Mouse (Mus musculus) v-Abl transformed pro-B cells (cell line): ENCODE measurements around the gene Tha1.

ENCODE experiments used
- in situ Hi-C, 2 experiments: fragments of 400-800 bp; cut with MboI; formaldehyde crosslinking; loops; one replicate each; pipeline ENCODE4 v1.15.1; 2025; ENCODE audit not compliant: unreplicated experiment in 2 of 2

The Tha1 gene

GRCm38 (mm10) chr11:117830401-117830800 is 42.9 kb downstream of the Tha1 start:
- in situ Hi-C loops = loop anchor here in 1 of 2 experiments (25.0 kb wide), 2 partner anchors 743 to 968 kb away; partner anchors contain the start of genes Mfsd11 and Srsf2

GRCm38 (mm10) chr11:117829671-117830215 is 43.5 kb downstream of the Tha1 start:
- in situ Hi-C loops = loop anchor here in 1 of 2 experiments (25.0 kb wide), 2 partner anchors 742 to 967 kb away; partner anchors contain the start of genes Mfsd11 and Srsf2

- in situ Hi-C loops = loop anchor here in 1 of 2 experiments (25.0 kb wide), 2 partner anchors 742 to 967 kb away; partner anchors contain the start of genes Mfsd11 and Srsf2
Observed at GRCm38 (mm10) chr11:117828888-117829604, 44.2 kb downstream of the Tha1 start.

GRCm38 (mm10) chr11:117828149-117828887 is 45.0 kb downstream of the Tha1 start:
- in situ Hi-C loops = loop anchor here in 1 of 2 experiments (25.0 kb wide), 2 partner anchors 741 to 966 kb away; partner anchors contain the start of genes Mfsd11 and Srsf2

GRCm38 (mm10) chr11:117827386-117827785 is 45.9 kb downstream of the Tha1 start:
- in situ Hi-C loops = loop anchor here in 1 of 2 experiments (25.0 kb wide), 2 partner anchors 740 to 965 kb away; partner anchors contain the start of genes Mfsd11 and Srsf2

- in situ Hi-C loops = loop anchor here in 1 of 2 experiments (25.0 kb wide), 2 partner anchors 740 to 965 kb away; partner anchors contain the start of genes Mfsd11 and Srsf2
Observed at GRCm38 (mm10) chr11:117826916-117827315, 46.4 kb downstream of the Tha1 start.

GRCm38 (mm10) chr11:117826164-117826563 is 47.1 kb downstream of the Tha1 start:
- in situ Hi-C loops = loop anchor here in 1 of 2 experiments (25.0 kb wide), 2 partner anchors 739 to 964 kb away; partner anchors contain the start of genes Mfsd11 and Srsf2

GRCm38 (mm10) chr11:117825333-117826101 is 47.8 kb downstream of the Tha1 start, which contains the start of the genes Afmid and Tk1:
Afmid (plus strand) TSS chr11:117825924.
Tk1 (minus strand) TSS chr11:117826092.
- in situ Hi-C loops = loop anchor here in 1 of 2 experiments (25.0 kb wide), 2 partner anchors 738 to 963 kb away; partner anchors contain the start of genes Mfsd11 and Srsf2

- in situ Hi-C loops = loop anchor here (5.0 kb wide), 5 partner anchors 37 to 442 kb away; no protein-coding TSS in a partner anchor
Observed at GRCm38 (mm10) chr11:117824060-117824969, 49.0 kb downstream of the Tha1 start.

GRCm38 (mm10) chr11:117823411-117823810 is 49.9 kb downstream of the Tha1 start:
- in situ Hi-C loops = loop anchor here (5.0 kb wide), 5 partner anchors 36 to 441 kb away; no protein-coding TSS in a partner anchor

GRCm38 (mm10) chr11:117822728-117823241 is 50.5 kb downstream of the Tha1 start:
- in situ Hi-C loops = loop anchor here (5.0 kb wide), 5 partner anchors 35 to 440 kb away; no protein-coding TSS in a partner anchor

- in situ Hi-C loops = loop anchor here (5.0 kb wide), 5 partner anchors 35 to 440 kb away; no protein-coding TSS in a partner anchor
Observed at GRCm38 (mm10) chr11:117821868-117822267, 51.4 kb downstream of the Tha1 start.

GRCm38 (mm10) chr11:117820173-117820572 is 53.1 kb downstream of the Tha1 start:
- in situ Hi-C loops = loop anchor here (5.0 kb wide), 5 partner anchors 33 to 438 kb away; no protein-coding TSS in a partner anchor

- in situ Hi-C loops = no loop called here
Observed at GRCm38 (mm10) chr11:117819095-117819494, 54.2 kb downstream of the Tha1 start.
